Mouse (Mus musculus): ENCODE results near the gene Igf1r. TPM values are rescaled to one million over a fixed set of nuclear protein-coding genes. Genes with fewer than 3 reads are reported as not detected.

The Igf1r gene
- polyA plus RNA-seq, 1 experiment from 2014 or later, result 19.6 TPM

DNA sequence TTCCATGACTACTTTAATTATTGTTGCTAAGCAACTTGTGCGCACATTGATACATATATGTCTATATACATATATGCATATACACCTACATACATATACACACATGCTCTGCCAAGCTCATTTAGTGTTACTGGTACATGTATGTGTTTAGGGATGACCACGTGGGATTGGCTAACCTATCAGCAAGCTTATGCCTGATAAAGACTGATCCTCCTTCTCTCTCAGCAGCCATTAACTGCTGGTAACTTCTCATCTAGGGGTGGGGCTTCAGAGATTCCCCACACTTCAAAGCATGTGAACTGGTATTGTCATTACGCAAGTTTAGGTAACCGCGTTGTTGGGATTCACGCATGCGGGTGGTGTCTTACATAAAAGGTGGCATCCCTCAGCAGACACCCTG, 247.0 kb downstream of the Igf1r start:
- 93% methylated on average over 7 of the region's 7 CpGs for WGBS
- H3K9me3 ChIP-seq, result no peaks in the 10 kb centered on the region
- H3K4me1 ChIP-seq, result no peaks in the 10 kb centered on the region
- H3K27me3 ChIP-seq, result no peaks in the 10 kb centered on the region
- H3K9ac ChIP-seq, result no peak overlapping the region
- no peak overlapping the region for H3K4me3 ChIP-seq
- peaks cover 84% of the 10 kb centered on the region for H3K36me3 ChIP-seq
- H3K4me2 ChIP-seq, result no peak overlapping the region
- no peak for ATAC-seq (ENCODE audit: borderline replicate concordance, extremely low read depth, low FRiP score, low TSS enrichment)
- H3K27ac ChIP-seq, result no peak overlapping the region

DNA sequence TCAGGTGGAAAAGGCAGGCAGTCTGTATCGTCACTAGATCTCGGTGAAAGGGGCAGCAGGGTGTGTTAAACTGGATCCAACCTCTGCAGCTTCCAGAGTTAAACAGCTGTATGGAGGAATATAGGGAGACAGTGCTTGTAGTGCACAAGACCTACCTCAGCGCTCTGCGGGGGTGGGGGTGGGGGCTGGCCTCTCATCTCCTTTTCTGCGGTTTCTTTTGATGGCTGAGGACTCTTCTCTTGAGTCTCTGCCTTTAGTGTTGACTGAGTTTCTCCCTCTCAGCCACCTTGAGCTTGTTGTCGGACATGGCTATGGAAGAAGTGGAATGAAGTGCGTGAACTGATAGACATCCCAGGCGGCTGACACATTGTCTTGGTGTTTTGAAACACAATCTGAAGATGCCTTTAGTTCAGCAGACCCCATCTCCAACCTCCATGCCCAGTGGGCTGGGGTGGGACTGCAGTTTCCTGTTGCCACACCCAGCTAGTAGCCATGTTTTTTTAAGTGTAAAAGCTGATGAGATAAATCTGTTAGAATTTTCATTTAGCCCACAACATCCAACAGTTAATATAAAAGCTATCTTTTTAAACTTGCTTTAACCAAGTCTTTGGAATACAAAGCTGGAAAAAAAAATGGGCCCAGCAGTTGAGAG, 253.3 kb downstream of the Igf1r start:
- Histone ChIP-seq H3K4me2 (no peak overlapping the region), H3K36me3 (peaks cover 65% of the 10 kb centered on the region), H3K27me3 (no peaks in the 10 kb centered on the region), H3K4me3 (no peak overlapping the region), H3K27ac (no peak overlapping the region), H3K4me1 (no peaks in the 10 kb centered on the region), H3K9me3 (no peaks in the 10 kb centered on the region), H3K9ac (no peak overlapping the region)
- no peak for ATAC-seq (ENCODE audit: borderline replicate concordance, extremely low read depth, low FRiP score, low TSS enrichment)
- 75% methylated on average over 8 of the region's 8 CpGs for WGBS

DNA sequence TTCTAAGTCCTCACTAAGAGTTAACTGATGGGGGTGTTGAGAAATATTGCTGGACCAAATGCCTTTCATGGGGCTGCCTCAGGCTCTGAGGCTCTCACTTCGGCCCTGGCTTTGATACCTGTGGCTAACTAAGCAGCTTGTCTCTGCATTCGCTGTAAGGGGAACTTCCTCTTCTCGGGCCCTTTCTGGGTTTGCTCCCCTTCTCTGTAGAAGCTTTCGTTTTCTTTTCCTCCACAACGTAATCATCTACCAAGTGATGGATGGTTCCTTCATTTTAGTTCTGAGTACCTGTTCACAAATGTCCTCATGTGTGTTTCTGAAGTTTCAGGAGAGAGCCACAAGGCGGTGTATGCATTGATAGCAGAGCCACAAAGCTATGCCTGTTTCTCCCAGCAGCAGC, 256.4 kb downstream of the Igf1r start:
- WGBS, result 83% methylated on average over 6 of the region's 6 CpGs
- no peaks in the 10 kb centered on the region for H3K9me3 ChIP-seq
- H3K36me3 ChIP-seq, result peaks cover 64% of the 10 kb centered on the region

DNA sequence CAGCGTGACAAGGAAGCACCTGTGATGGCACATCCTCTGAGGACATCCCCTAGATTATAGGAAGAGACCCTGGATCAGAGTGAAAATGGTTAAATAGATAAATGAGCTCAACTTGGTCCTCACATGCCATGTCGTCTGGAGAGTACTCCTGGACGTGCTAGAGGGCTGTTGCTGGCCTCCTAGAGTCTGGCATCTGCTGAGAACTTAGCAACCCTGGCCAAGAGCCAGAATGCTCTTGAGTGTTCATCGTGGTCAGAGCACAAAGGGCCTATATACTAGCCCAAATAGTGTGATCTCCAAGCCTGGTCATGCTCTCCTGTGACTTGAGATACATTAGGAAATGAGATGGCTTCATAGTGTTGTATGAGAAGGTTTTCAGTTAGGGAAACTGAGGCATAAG, 257.8 kb downstream of the Igf1r start:
- no peaks in the 10 kb centered on the region for H3K27me3 ChIP-seq
- no peak for ATAC-seq (ENCODE audit: borderline replicate concordance, extremely low read depth, low FRiP score, low TSS enrichment)
- WGBS, result 41% methylated on average over 4 of the region's 4 CpGs
- no peak overlapping the region for H3K4me2 ChIP-seq
- H3K36me3 ChIP-seq, result peaks cover 68% of the 10 kb centered on the region
- H3K9me3 ChIP-seq, result no peaks in the 10 kb centered on the region
- no peak overlapping the region for H3K9ac ChIP-seq
- H3K27ac ChIP-seq, result no peak overlapping the region
- H3K4me3 ChIP-seq, result no peak overlapping the region
- H3K4me1 ChIP-seq, result no peaks in the 10 kb centered on the region

More for the DNA sequence above, 256.4 kb downstream of the Igf1r start:
- no peak for ATAC-seq (ENCODE audit: borderline replicate concordance, extremely low read depth, low FRiP score, low TSS enrichment)
- H3K27ac ChIP-seq, result no peak overlapping the region
- H3K4me3 ChIP-seq, result no peak overlapping the region
- H3K4me2 ChIP-seq, result no peak overlapping the region
- no peaks in the 10 kb centered on the region for H3K27me3 ChIP-seq
- no peaks in the 10 kb centered on the region for H3K4me1 ChIP-seq
- H3K9ac ChIP-seq, result no peak overlapping the region

DNA sequence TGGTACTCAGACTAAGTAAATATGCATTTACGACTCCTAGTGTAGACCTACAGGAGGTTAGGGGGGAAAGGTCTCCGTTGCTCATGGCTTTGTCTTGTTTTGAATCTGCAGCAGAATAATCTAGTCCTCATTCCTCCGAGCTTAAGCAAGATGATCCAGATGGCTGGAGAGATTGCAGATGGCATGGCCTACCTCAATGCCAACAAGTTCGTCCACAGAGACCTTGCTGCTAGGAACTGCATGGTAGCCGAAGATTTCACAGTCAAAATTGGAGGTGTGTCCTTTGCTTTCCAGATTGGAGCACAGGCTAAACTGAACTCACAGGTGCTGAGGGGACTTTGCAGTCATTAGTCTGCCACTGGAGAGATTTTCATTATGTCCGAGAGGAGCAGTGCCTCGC, 259.3 kb downstream of the Igf1r start:
- WGBS, result 80% methylated on average over 7 of the region's 7 CpGs
- Histone ChIP-seq H3K4me2 (no peak overlapping the region), H3K4me1 (no peaks in the 10 kb centered on the region), H3K36me3 (peaks cover 78% of the 10 kb centered on the region), H3K27ac (no peak overlapping the region), H3K9me3 (no peaks in the 10 kb centered on the region), H3K9ac (no peak overlapping the region), H3K27me3 (no peaks in the 10 kb centered on the region), H3K4me3 (no peak overlapping the region)
- no peak for ATAC-seq (ENCODE audit: borderline replicate concordance, extremely low read depth, low FRiP score, low TSS enrichment)

DNA sequence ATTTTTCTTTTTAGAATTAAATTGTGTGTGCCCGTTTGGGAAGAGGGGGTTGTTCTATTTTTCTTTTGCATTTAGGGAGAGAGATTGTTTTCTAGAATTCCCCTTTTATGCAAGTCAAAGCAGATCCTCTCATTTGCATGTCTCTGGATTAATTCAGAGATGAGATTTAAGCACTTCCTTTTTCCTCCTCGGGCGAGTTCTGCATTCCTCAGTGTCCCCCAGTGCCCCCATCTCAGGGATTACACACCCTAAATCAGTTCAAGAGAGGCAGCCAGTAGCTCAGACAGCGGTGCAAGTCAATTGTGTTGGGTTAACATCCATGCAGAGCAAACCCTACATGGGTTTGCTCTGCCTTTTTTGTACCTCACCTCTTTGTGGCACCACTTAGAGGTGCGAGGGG, 261.2 kb downstream of the Igf1r start:
- H3K27me3 ChIP-seq, result no peaks in the 10 kb centered on the region
- H3K27ac ChIP-seq, result no peak overlapping the region
- no peaks in the 10 kb centered on the region for H3K9me3 ChIP-seq
- no peaks in the 10 kb centered on the region for H3K4me1 ChIP-seq
- H3K4me3 ChIP-seq, result no peak overlapping the region
- H3K36me3 ChIP-seq, result peaks cover 78% of the 10 kb centered on the region
- no peak for ATAC-seq (ENCODE audit: borderline replicate concordance, extremely low read depth, low FRiP score, low TSS enrichment)
- H3K9ac ChIP-seq, result no peak overlapping the region
- 83% methylated on average over 5 of the region's 5 CpGs for WGBS
- H3K4me2 ChIP-seq, result no peak overlapping the region

DNA sequence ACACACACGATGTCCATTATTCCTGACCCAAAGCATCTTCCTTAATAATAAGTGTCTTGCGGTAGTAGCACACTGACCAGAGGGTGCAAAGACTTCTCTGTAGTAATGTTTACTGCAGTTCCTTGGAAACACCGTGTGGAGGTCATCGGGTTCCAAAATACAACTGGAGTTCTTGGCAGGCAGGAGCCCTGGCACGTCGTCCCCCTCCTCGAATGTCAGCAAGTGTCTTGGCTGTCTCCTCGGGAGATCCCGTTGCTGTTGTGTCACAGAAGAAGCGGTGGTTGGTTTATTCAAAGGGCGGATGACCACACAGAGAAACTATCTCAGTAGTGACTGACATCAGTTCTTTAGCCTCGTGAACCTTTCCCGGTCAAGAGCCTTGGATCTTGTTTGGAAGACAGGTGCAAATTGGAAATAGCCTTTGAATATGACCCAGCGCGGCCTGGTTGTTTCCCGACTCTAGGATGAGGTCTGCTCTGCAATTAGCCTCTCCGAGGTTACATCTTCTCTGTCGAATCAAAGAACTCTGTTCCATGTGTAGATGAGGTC, 263.0 kb downstream of the Igf1r start:
- 67% methylated on average over 18 of the region's 18 CpGs for WGBS
- Histone ChIP-seq H3K4me1 (no peaks in the 10 kb centered on the region), H3K4me3 (no peak overlapping the region), H3K9ac (no peak overlapping the region), H3K9me3 (no peaks in the 10 kb centered on the region), H3K36me3 (peaks cover 83% of the 10 kb centered on the region), H3K4me2 (no peak overlapping the region), H3K27ac (no peak overlapping the region), H3K27me3 (no peaks in the 10 kb centered on the region)
- no peak for ATAC-seq (ENCODE audit: borderline replicate concordance, extremely low read depth, low FRiP score, low TSS enrichment)

DNA sequence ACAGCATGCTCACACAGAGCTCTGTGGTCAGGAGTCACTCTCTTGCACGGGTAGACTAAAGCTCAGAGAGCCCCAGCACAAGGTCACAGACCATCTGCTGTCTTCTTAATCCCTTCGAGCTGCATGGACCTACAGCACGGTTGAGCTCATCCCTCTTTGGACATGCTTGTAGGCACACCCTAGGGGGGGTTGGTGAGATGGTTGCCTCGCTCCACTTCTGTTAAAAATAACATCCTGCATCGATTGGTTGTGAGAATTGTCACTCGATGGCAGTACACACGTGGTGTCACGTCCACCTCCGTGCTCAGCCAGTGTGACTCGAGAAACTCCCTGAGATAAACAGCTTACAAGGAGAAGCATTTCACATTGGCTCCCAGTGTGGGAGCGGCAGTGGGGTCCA, 266.3 kb downstream of the Igf1r start:
- H3K4me3 ChIP-seq, result no peak overlapping the region
- no peak overlapping the region for H3K4me2 ChIP-seq
- H3K36me3 ChIP-seq, result peaks cover 68% of the 10 kb centered on the region
- peaks cover 3% of the 10 kb centered on the region; the same call in 1 of the 2 replicates for H3K4me1 ChIP-seq
- H3K9ac ChIP-seq, result no peak overlapping the region
- H3K27ac ChIP-seq, result no peak overlapping the region
- WGBS, result 86% methylated on average over 11 of the region's 11 CpGs
- no peak for ATAC-seq (ENCODE audit: borderline replicate concordance, extremely low read depth, low FRiP score, low TSS enrichment)
- H3K9me3 ChIP-seq, result no peaks in the 10 kb centered on the region
- no peaks in the 10 kb centered on the region for H3K27me3 ChIP-seq

DNA sequence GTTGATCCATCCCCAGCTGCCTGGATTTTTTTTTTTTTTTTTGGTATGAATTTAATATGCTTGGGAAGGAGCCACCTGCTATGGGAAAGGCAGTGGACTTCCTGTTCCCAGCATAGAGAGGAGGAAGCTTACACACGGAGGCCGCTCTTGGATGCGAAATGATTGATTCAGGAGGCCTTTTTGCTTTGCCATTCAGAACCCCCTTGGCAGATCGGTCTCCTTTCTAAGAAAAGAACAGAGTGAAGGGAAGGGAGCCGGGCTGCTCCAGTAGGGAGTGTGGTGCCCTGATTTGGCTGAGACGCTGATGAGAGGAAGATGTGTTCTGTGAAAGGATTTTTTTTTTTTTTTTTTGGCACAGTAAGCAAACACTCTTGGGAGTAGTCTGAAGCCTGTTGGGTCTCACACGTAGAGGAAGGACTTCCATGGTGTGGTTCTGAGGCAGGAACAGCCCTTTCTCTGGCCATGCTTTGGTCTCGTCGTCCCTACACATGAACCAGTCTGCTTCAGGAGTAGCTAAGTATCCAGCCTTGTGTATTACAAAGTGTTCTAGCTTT, 269.1 kb downstream of the Igf1r start:
- H3K9ac ChIP-seq, result no peak overlapping the region
- WGBS, result 76% methylated on average over 9 of the region's 9 CpGs
- H3K36me3 ChIP-seq, result peaks cover 64% of the 10 kb centered on the region
- no peak overlapping the region for H3K4me3 ChIP-seq
- H3K27ac ChIP-seq, result no peak overlapping the region
- H3K27me3 ChIP-seq, result no peaks in the 10 kb centered on the region
- no peak overlapping the region for H3K4me2 ChIP-seq
- H3K9me3 ChIP-seq, result no peaks in the 10 kb centered on the region
- H3K4me1 ChIP-seq, result peaks cover 3% of the 10 kb centered on the region; the same call in 1 of the 2 replicates
- ATAC-seq (ENCODE audit: borderline replicate concordance, extremely low read depth, low FRiP score, low TSS enrichment), result no peak

DNA sequence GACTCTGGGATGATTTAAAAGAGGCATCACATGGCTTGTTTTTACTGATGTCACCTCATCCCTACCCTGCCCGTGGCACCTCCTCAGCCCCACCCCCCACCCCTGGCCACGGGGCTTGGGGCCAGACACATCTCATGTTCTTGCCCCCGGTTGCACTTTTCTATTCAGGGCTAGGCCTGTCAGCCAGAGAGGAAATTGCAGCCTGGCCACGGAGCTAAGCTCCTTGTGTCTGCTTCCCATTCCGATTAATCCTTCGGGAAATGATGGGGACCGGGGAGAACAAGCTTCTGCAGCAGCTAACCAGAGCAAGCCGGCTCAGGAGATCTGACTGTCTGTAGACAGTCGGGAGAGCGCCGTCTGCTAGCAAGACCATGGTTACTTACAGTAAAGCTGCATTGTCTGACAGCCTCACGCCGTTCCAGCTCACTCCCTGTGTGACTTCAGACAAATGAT, 270.8 kb downstream of the Igf1r start:
- H3K36me3 ChIP-seq, result peaks cover 58% of the 10 kb centered on the region
- no peaks in the 10 kb centered on the region for H3K9me3 ChIP-seq
- no peak overlapping the region for H3K9ac ChIP-seq
- H3K27me3 ChIP-seq, result no peaks in the 10 kb centered on the region
- H3K27ac ChIP-seq, result peak overlapping the region; percentile 53; the same call in 1 of the 2 replicates
- H3K4me1 ChIP-seq, result peaks cover 4% of the 10 kb centered on the region; the same call in 1 of the 2 replicates
- peak; percentile 66; the same call in 1 of the 2 replicates for ATAC-seq (ENCODE audit: borderline replicate concordance, extremely low read depth, low FRiP score, low TSS enrichment)
- no peak overlapping the region for H3K4me2 ChIP-seq
- no peak overlapping the region for H3K4me3 ChIP-seq
- 49% methylated on average over 13 of the region's 13 CpGs for WGBS

DNA sequence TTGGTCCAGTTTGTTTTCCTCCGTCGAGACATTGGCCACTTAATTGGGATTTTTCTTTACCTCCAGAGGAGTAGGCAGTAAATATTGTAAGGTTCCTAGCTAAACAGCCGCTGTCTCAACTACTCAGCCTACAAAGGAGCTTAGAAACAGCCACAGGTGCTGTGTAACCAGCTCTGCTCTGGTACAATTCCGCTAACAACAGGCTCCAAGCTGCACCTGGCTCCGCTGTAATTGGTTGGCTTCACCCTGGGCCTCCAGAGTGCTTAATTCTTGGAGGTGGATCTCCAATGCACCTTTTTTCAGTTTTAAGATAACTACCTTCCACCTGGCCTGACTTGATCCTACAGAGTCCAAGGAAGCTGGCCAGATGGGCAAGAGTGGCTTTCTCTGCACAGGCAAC, 271.4 kb downstream of the Igf1r start:
- H3K27ac ChIP-seq, result 0 out of 2 replicates have a peak overlapping the region, but pooled peaks have one; percentile 53
- no peak overlapping the region for H3K9ac ChIP-seq
- H3K4me3 ChIP-seq, result no peak overlapping the region
- H3K36me3 ChIP-seq, result peaks cover 51% of the 10 kb centered on the region
- H3K4me1 ChIP-seq, result peaks cover 6% of the 10 kb centered on the region; the same call in 1 of the 2 replicates
- WGBS, result 94% methylated on average over 5 of the region's 5 CpGs
- no peaks in the 10 kb centered on the region for H3K27me3 ChIP-seq
- H3K9me3 ChIP-seq, result no peaks in the 10 kb centered on the region
- ATAC-seq (ENCODE audit: borderline replicate concordance, extremely low read depth, low FRiP score, low TSS enrichment), result no peak
- H3K4me2 ChIP-seq, result no peak overlapping the region

DNA sequence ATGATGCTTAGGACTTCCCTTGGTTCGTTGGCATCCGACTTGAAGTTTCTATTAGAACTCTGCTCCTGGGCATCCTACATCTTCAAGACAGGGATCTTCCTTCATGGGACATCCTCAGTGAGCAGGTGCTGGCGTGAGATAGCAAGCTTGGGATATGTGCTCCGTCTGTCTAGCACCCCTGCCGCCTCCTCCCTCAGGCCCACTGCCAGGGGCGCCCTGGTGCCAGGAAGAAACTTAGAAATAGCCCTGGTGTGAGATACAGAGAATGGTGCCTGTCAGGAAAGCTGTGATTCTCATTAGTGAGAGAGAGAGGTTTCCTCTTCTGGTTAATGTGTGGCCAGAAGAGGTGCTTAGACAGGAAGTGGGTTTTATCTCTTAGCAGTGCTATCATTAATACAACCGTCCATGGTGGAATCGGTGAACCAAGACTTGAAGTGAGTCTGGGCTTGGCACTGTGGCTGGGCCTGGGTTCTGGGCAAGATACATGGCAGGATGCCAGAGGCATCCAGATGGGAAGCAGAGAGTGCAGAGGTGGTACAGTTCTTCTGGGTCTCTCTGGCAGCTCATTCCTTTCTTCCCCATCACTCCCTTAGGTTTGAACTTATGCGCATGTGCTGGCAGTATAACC, 272.9 kb downstream of the Igf1r start:
- Histone ChIP-seq H3K4me1 (peaks cover 6% of the 10 kb centered on the region; the same call in 1 of the 2 replicates), H3K36me3 (peaks cover 42% of the 10 kb centered on the region), H3K27ac (no peak overlapping the region), H3K9me3 (no peaks in the 10 kb centered on the region), H3K4me3 (no peak overlapping the region), H3K9ac (no peak overlapping the region), H3K27me3 (no peaks in the 10 kb centered on the region), H3K4me2 (no peak overlapping the region)
- WGBS, result 78% methylated on average over 9 of the region's 9 CpGs
- no peak for ATAC-seq (ENCODE audit: borderline replicate concordance, extremely low read depth, low FRiP score, low TSS enrichment)
